Mouse (Mus musculus) embryonic facial prominence, embryonic 12.5 days (tissue): ENCODE results near the gene Serpina5. TPM values are rescaled to one million over a fixed set of nuclear protein-coding genes. Genes with fewer than 3 reads are reported as not detected.

Experiments
- ATAC-seq: fragments of 200-750 bp; cut with Nextera tagmentation; 2 replicates; pipeline ENCODE4 v1.8.0; 2017; ENCODE audit not compliant: insufficient number of reproducible peaks, insufficient read depth, low FRiP score, low TSS enrichment
- H3K27ac ChIP-seq: fragments of 300-500 bp; sonication (generic); 2 replicates; pipeline ENCODE4 v1.5.1; 2016; ENCODE audit warnings: mild to moderate bottlenecking
- H3K27me3 ChIP-seq: fragments of 300-500 bp; sonication (generic); 2 replicates; pipeline ENCODE4 v1.6.1; 2016; ENCODE audit warnings: mild to moderate bottlenecking, moderate library complexity
- H3K36me3 ChIP-seq: fragments of 300-500 bp; sonication (generic); 2 replicates; pipeline ENCODE4 v1.6.1; 2016; ENCODE audit warnings: mild to moderate bottlenecking
- H3K4me1 ChIP-seq: fragments of 300-500 bp; sonication (generic); 2 replicates; pipeline ENCODE4 v1.6.1; 2016
- H3K4me2 ChIP-seq: fragments of 300-500 bp; sonication (generic); replicated peaks from 2 replicates; pipeline ENCODE4 v1.6.1; 2016; ENCODE audit warnings: mild to moderate bottlenecking, moderate library complexity
- H3K4me3 ChIP-seq: fragments of 300-500 bp; sonication (generic); 2 replicates; pipeline ENCODE4 v1.5.1; 2016; ENCODE audit warnings: mild to moderate bottlenecking
- H3K9ac ChIP-seq: fragments of 300-500 bp; sonication (generic); 2 replicates; pipeline ENCODE4 v1.6.1; 2016; ENCODE audit warnings: mild to moderate bottlenecking, moderate library complexity
- H3K9me3 ChIP-seq: fragments of 300-500 bp; sonication (generic); 2 replicates; pipeline ENCODE4 v1.6.1; 2016; ENCODE audit warnings: mild to moderate bottlenecking, moderate library complexity
- WGBS: fragments of 180-500 bp; shearing (Covaris S2); methylation state at CpG from one replicate; pipeline ENCODE4 v1.1.7; 2016; 5-methylcytosine and 5-hydroxymethylcytosine counted together
- polyA plus RNA-seq: library from polyadenylated mRNA; unstranded; fragments of >200 nt; fragmentation: Nextera tagmentation; extraction: Ambion mirVana; gene quantifications from 2 replicates; pipeline ENCODE4 v1.2.1, GENCODE M21; 2016

Serpina5 gene
- polyA plus RNA-seq, 1 experiment from 2014 or later: not detected

DNA sequence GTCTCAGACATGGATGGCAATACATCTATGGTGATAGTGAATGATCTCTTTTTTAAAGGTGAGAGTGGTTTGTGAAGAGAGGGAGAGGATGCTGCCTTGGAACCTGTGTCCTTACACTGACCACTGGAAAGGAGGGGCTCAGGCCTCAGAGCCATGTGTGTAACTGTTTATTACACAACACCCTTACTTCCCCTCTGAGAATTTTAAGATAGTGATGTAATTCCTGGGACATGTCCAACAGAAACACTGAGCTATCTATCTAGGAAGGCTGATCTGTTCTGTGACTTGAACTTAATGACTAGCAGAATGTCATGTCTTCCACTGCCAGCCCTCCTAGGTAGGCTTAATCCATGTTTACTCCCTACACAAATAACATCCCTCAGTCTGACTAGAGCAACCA, 30.1 kb downstream of the Serpina5 start:
- H3K36me3 ChIP-seq: no peaks in the 10 kb centered on the region
- H3K9me3 ChIP-seq: no peaks in the 10 kb centered on the region
- no peak for ATAC-seq
- H3K27me3 ChIP-seq: no peaks in the 10 kb centered on the region
- H3K9ac ChIP-seq: no peak overlapping the region
- no peak overlapping the region for H3K27ac ChIP-seq
- H3K4me3 ChIP-seq: no peak overlapping the region
- no peaks in the 10 kb centered on the region for H3K4me1 ChIP-seq
- H3K4me2 ChIP-seq: no peak overlapping the region

DNA sequence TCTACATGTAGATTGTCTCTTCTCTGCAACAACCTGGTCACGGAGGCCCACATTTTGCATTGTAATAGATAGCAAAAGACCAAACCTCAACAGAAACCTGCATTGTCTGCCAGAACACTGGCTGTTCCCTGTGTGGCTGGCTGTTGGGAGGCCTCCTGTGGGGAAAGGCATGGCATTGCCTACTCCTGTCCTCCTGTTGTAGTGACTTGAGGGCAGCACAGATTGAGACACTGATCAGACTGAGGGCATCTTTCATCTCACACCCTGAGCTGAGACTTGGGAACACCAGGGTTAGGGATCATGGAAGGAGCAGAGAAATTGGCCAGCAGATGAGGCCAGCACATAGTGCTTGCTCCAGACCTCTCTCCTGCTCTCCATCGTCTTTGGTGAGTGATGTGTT, 37.3 kb downstream of the Serpina5 start:
- 79% methylated on average over 2 of the region's 2 CpGs for WGBS
- no peaks in the 10 kb centered on the region for H3K36me3 ChIP-seq
- H3K27me3 ChIP-seq: no peaks in the 10 kb centered on the region
- H3K9me3 ChIP-seq: no peaks in the 10 kb centered on the region
- no peak overlapping the region for H3K9ac ChIP-seq
- no peak overlapping the region for H3K27ac ChIP-seq
- H3K4me2 ChIP-seq: no peak overlapping the region
- no peaks in the 10 kb centered on the region for H3K4me1 ChIP-seq
- ATAC-seq: no peak
- H3K4me3 ChIP-seq: no peak overlapping the region

DNA sequence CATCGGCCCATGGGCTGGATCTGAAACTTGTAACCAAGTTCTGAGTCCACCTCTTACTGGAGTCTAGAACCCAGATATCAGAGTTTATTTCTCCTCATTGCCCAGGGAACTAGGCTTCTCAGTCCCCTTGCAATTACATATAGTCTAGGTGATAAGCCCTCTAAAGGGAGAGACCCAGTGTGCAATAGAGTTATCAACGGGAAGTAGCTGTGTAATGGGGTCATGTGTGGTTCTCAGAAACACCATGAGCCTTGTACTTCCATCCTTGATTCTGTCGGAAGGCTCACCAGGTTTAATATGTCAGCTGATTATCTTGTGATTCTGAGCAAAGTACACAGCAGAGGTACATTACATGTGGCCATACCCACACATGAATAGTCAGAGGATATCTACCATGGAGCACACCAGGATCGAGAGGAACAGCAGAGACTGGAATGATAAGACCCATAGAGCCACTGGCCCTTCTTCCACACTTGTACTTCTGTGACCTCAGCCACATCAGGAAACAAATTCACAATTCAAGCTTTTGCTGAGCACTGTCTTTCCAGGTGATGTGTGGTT, 39.7 kb downstream of the Serpina5 start:
- no peaks in the 10 kb centered on the region for H3K27me3 ChIP-seq
- H3K4me2 ChIP-seq: no peak overlapping the region
- no peak overlapping the region for H3K9ac ChIP-seq
- no peaks in the 10 kb centered on the region for H3K4me1 ChIP-seq
- 88% methylated on average over 4 of the region's 4 CpGs for WGBS
- ATAC-seq: no peak
- H3K36me3 ChIP-seq: no peaks in the 10 kb centered on the region
- H3K4me3 ChIP-seq: no peak overlapping the region
- H3K27ac ChIP-seq: no peak overlapping the region
- no peaks in the 10 kb centered on the region for H3K9me3 ChIP-seq

DNA sequence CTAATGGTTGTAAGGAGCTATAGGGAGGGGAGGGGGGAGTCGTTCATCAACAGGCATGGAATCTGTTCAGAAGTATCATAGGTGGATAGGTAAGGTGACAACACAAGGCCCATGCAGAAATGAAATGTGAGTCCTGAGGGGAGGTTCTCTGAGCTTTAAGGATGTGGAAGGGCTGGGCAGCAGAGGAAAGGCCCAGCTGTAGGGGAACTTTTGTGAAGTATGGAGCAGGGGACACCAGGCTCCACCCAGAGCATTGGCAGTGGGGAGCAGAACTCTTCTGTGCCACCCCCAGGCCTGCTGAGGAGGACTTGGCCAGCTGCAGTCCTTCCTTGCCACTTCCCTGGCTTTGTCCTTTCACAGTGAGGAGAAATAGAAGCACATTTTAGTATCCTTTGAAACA, 40.6 kb downstream of the Serpina5 start:
- no peak overlapping the region for H3K4me3 ChIP-seq
- ATAC-seq: no peak
- no peak overlapping the region for H3K9ac ChIP-seq

DNA sequence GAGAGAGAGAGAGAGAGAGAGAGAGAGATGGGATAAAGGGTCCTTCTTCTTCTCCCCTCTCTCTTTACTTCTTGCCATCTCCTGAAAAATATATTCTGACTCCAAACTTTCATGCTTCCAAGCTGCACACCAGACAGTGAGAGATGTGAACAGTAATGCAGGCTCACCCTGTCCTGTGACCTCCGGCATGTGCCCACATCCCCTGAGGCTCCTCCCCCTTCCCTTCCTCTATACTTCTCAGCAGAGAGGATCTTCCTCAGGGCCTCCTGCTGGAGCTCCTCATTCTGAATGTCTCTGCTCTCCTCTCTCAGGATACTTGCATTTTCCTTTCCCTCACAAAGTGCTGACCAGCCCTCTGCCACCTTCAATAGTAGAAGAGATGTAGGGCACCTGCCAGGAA, 41.5 kb downstream of the Serpina5 start:
- H3K27ac ChIP-seq: no peak overlapping the region
- no peaks in the 10 kb centered on the region for H3K27me3 ChIP-seq
- H3K4me2 ChIP-seq: no peak overlapping the region
- no peak for ATAC-seq
- no peak overlapping the region for H3K4me3 ChIP-seq
- 41% methylated on average over 1 of the region's 1 CpGs for WGBS
- H3K9me3 ChIP-seq: no peaks in the 10 kb centered on the region
- no peak overlapping the region for H3K9ac ChIP-seq
- no peaks in the 10 kb centered on the region for H3K36me3 ChIP-seq
- H3K4me1 ChIP-seq: no peaks in the 10 kb centered on the region

More for the DNA sequence above, 40.6 kb downstream of the Serpina5 start:
- H3K4me1 ChIP-seq: no peaks in the 10 kb centered on the region
- H3K4me2 ChIP-seq: no peak overlapping the region
- no peaks in the 10 kb centered on the region for H3K9me3 ChIP-seq
- H3K36me3 ChIP-seq: no peaks in the 10 kb centered on the region
- no peak overlapping the region for H3K27ac ChIP-seq
- H3K27me3 ChIP-seq: no peaks in the 10 kb centered on the region
- 80% methylated on average over 1 of the region's 1 CpGs for WGBS

DNA sequence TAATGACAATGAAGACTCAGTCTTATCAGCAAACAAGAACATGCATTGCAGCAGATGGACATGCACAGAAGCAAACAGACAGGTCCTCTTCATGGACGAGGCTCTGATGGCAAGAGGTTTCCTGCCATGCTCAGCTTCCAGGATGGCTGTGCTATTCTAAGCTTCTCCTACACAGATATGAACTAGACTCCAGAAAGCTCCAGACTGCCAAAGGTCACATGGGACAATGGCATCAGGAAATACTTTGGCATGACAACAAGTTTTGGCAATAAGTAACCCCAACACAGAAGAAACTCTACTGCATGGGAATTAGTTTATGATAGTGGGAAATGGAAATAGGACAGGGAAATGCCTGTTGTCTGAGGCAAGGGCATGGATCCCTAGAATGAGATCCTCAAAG, 42.4 kb downstream of the Serpina5 start:
- Histone ChIP-seq H3K27me3 (no peaks in the 10 kb centered on the region), H3K4me2 (no peak overlapping the region), H3K4me3 (no peak overlapping the region), H3K9ac (no peak overlapping the region), H3K9me3 (no peaks in the 10 kb centered on the region), H3K36me3 (no peaks in the 10 kb centered on the region), H3K4me1 (no peaks in the 10 kb centered on the region), H3K27ac (no peak overlapping the region)
- WGBS: 83% methylated on average over 1 of the region's 1 CpGs
- ATAC-seq: no peak

DNA sequence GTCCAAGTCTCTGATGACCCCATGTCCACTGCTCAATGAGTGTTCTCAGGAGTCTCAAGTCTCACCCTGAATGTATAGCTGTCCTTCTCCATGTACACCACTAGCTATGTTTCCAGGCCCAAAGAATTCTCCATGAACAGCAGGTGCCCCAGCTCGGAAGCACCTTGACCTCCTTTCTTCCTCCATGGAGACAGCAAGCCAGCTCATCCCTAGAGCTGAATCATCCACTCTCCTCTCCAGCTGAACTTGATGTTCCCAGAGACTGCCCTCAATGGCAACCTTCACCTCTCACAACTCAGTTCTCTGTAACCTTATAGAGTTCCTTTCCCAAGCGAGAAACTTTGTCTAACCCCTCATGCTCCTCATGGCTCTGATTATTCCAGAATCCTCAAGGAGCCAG, 44.7 kb downstream of the Serpina5 start:
- no peaks in the 10 kb centered on the region for H3K36me3 ChIP-seq

DNA sequence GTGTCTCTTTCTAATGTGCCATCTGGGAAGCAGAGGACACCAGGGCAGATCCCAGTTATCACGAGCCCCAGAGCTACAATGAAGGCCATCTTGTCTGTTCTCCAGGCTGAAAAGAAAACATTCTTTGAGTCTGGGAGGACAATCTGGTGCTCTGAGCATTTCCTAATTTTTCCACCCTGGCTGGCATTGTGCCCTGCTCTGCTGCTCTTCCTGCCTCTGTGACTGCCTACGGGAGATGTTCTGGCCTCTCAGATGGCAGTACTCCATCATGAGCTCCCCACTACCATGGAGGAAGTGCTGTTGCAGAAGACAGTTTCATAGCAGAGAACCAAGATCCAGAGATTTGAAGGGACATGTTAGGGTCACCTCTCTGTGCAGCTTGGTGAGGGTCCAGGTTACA, 51.1 kb downstream of the Serpina5 start:
- Histone ChIP-seq H3K9ac (no peak overlapping the region), H3K27me3 (no peaks in the 10 kb centered on the region), H3K9me3 (no peaks in the 10 kb centered on the region), H3K27ac (no peak overlapping the region), H3K4me3 (no peak overlapping the region), H3K4me2 (no peak overlapping the region), H3K36me3 (no peaks in the 10 kb centered on the region), H3K4me1 (no peaks in the 10 kb centered on the region)
- 85% methylated on average over 2 of the region's 2 CpGs for WGBS
- no peak for ATAC-seq

More for the DNA sequence above, 44.7 kb downstream of the Serpina5 start:
- 84% methylated on average over 2 of the region's 2 CpGs for WGBS
- H3K9ac ChIP-seq: no peak overlapping the region
- ATAC-seq: no peak
- no peak overlapping the region for H3K27ac ChIP-seq
- no peaks in the 10 kb centered on the region for H3K4me1 ChIP-seq
- no peak overlapping the region for H3K4me2 ChIP-seq
- H3K27me3 ChIP-seq: no peaks in the 10 kb centered on the region
- H3K9me3 ChIP-seq: no peaks in the 10 kb centered on the region
- no peak overlapping the region for H3K4me3 ChIP-seq

DNA sequence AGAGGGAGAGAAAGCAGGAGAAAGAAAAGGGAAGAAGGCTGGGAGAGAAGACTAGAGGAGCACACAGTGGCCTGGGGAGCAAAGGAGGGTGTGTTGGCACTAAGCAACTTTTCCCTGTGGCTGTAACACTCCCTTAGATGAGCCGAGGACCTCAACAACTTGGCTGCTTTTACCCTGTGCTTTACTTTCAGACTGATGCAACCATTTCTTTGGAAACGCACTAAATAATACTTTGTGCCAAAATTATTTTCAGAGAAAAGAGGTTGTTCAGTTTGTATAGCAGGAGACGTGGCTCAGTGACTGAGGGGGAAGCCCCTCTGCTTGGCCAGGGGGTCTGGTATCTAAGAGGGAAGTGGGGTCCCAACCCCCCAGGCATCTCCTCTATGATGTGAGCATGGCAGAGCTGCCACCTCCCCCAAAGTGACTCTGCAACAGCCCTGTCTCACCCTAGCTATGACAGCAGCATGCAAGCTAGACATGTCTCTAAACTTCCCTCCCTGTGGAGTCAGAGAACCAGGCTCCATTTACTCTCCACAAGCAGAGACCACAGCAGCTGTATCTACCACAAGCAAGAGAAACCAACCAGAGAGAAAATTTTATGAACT, 52.2 kb downstream of the Serpina5 start:
- Histone ChIP-seq H3K36me3 (no peaks in the 10 kb centered on the region), H3K4me2 (no peak overlapping the region), H3K9me3 (no peaks in the 10 kb centered on the region), H3K4me3 (no peak overlapping the region), H3K9ac (no peak overlapping the region), H3K27me3 (no peaks in the 10 kb centered on the region), H3K4me1 (no peaks in the 10 kb centered on the region), H3K27ac (no peak overlapping the region)
- no peak for ATAC-seq
- WGBS: 76% methylated on average over 3 of the region's 3 CpGs

DNA sequence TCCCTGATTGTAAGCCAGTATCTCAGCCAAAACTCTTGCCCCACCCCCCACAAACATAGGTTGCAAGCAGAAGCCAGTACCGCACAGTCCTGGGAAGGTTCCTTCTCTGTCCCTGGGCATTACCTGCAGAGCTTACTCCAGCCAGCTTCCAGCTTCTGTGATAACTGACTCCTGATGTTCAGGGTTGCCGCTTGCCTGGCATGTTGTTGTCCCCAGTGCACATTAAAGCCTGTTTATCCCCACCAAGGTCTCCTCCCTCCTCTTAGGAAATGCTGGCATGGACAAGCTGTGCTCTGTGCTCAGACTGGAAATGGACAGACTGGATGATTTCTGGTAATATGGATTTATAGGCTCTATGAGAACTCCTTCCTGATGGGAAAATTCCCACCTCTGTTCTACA, 52.7 kb downstream of the Serpina5 start, which contains the start of gene Serpina3c:
Gene Serpina3c (minus strand): TSS at position 215 of the 400 bp plus-strand sequence.
- no peak within 1 kb of the TSS for H3K4me2 ChIP-seq
- no peaks in the 10 kb centered on the region for H3K27me3 ChIP-seq
- no peak for ATAC-seq
- H3K27ac ChIP-seq: no peak within 1 kb of the TSS
- no peaks in the 10 kb centered on the region for H3K9me3 ChIP-seq
- no peaks in the 10 kb centered on the region for H3K4me1 ChIP-seq
- no peak within 1 kb of the TSS for H3K9ac ChIP-seq
- WGBS: 94% methylated on average over 2 of the region's 2 CpGs
- no peak within 1 kb of the TSS for H3K4me3 ChIP-seq
- no peaks in the 10 kb centered on the region for H3K36me3 ChIP-seq
